Mouse (Mus musculus): ENCODE results near the gene Hsdl2. TPM values are rescaled to one million over a fixed set of nuclear protein-coding genes. Genes with fewer than 3 reads are reported as not detected.

Gene Hsdl2
- polyA plus RNA-seq, 1 experiment from 2014 or later, result 17.5 TPM

DNA sequence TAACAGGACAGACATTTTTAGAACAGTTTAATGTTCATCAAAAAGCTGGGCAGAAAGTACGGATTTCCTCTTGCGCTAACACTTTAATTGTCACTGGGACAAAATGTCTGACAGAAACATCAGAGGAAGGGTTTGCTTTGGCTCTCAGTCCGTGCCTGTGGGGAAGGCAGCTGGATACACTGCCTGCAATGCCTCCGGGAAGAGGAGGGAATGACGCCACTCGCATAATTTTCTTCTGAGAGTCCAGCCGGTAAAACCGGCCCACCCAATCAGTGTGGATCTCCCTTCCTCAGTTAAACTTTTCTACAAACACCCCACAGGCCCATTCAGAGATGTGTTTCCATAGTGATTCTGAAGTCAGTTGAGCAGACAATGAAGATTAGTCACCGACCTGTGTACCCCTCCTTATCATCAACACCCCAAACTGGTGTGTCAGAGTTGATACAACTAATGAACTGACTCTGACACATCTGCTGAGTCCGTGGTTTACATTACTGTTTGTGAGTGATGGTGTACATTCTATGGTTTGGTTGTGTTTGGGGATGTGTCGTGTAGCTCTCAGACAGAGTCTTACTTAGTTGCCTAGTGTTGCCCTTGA is 8.7 kb upstream of the Hsdl2 start:
- no peak overlapping the region for H3K9ac ChIP-seq (ENCODE audit: low read length)
- no peaks in the 10 kb centered on the region for H3K4me1 ChIP-seq (replicated peaks; ENCODE audit: control insufficient read depth, insufficient read depth, low read length)
- H3K4me2 ChIP-seq (ENCODE audit: low read length), result no peak overlapping the region
- no peak for ATAC-seq (replicated peaks; ENCODE audit: low FRiP score, low TSS enrichment, low read depth)
- H3K9me3 ChIP-seq (ENCODE audit: control insufficient read depth, low read length), result no peaks in the 10 kb centered on the region
- WGBS, result 81% methylated on average over 11 of the region's 11 CpGs
- no peak for DNase-seq (ENCODE audit: low spot score)
- no peak overlapping the region for H3K27ac ChIP-seq (ENCODE audit: low read depth)
- no peaks in the 10 kb centered on the region for H3K27me3 ChIP-seq (replicated peaks; ENCODE audit: control insufficient read depth, insufficient read depth, low read length)
- H3K36me3 ChIP-seq (ENCODE audit: control insufficient read depth, insufficient read depth, low read length), result no peaks in the 10 kb centered on the region
- no peak overlapping the region for H3K4me3 ChIP-seq (ENCODE audit: low read depth, low read length)

DNA sequence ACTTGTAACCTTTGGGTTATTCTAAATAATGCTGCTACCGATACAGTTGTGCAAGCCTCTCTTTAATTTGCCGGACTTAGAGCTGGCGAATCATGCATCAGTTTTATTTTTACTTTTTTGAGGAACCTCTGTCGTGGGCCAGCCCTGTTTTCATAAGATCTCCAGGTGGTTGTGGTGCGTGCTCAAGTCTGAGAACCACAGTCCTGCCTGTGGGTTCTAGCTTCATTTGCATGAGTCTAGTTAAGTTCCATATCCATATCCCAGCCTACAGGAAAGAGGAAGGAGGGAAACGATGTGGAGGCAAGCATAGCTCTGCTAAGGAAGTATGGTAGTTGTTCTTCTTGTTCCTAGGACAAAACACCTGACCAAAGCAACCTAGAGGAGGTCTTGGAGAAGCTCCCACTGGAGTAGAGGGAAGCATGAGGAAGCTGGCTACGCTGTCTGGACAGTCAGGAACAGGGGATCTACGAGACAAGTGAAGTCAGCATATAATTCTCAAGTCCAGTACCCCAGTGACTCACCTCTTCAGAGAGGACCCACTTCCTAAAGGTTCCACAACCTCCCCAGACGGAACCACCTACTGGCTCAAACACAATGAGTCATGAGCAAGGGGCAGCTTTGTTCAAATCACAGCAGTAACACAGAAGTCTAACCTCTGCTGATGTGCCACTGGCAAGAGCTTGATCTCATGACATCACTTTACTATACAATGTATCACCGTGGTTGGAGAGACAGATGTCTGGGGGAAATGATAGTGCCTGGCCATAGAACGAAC is 6.0 kb upstream of the Hsdl2 start:
- 88% methylated on average over 11 of the region's 11 CpGs for WGBS
- no peak overlapping the region for H3K9ac ChIP-seq (ENCODE audit: low read length)
- no peak overlapping the region for H3K4me2 ChIP-seq (ENCODE audit: low read length)
- H3K4me1 ChIP-seq (replicated peaks; ENCODE audit: control insufficient read depth, insufficient read depth, low read length), result peaks cover 5% of the 10 kb centered on the region; the same call in 1 of the 2 replicates
- H3K27ac ChIP-seq (ENCODE audit: low read depth), result no peak overlapping the region
- DNase-seq (ENCODE audit: low spot score) (no peak), ATAC-seq (replicated peaks; ENCODE audit: low FRiP score, low TSS enrichment, low read depth) (no peak)
- no peaks in the 10 kb centered on the region for H3K36me3 ChIP-seq (ENCODE audit: control insufficient read depth, insufficient read depth, low read length)
- no peaks in the 10 kb centered on the region for H3K9me3 ChIP-seq (ENCODE audit: control insufficient read depth, low read length)
- no peak overlapping the region for H3K4me3 ChIP-seq (ENCODE audit: low read depth, low read length)
- no peaks in the 10 kb centered on the region for H3K27me3 ChIP-seq (replicated peaks; ENCODE audit: control insufficient read depth, insufficient read depth, low read length)

DNA sequence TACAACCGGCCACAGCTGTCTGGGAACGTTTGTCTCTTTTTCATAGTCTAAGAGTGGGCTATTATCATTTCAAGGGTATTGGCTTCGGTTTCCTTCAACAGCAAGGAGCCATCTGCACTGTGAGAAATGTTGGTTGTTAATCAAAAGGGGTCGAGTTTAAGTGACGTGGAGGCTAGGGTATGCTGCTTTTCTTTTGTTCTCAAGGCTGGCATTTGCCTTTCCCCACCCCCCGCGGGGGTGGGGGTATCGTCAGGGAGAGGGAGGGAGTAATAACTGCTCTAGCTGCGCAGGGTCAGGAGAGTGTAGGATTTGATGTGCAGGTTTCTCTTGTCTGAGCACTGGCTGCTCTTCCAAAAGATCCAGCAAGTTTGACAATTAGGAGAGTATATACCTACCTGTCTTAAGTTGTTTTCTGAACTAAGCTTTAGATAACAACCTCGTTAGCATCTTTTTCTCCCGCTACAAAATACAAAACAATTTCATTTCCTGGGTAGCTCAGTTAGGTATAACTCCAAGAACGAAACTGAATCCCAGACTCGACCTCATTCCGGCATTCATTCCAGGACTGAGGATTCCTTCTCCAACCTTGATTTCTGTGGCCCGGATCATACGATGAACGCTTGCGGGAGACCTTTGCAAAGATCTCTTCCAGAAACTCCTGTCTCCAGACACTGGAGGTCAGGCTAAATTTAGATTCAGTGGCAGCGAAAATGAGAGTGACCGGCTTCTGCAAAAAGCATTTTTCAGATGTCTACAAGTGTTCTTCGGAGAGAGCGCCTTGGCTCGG is 675 bp upstream of the Hsdl2 start:
- peak overlapping the region; percentile 91 for H3K4me2 ChIP-seq (ENCODE audit: low read length)
- H3K4me1 ChIP-seq (replicated peaks; ENCODE audit: control insufficient read depth, insufficient read depth, low read length), result peaks cover 12% of the 10 kb centered on the region; the same call in 1 of the 2 replicates
- no peaks in the 10 kb centered on the region for H3K27me3 ChIP-seq (replicated peaks; ENCODE audit: control insufficient read depth, insufficient read depth, low read length)
- DNase-seq (ENCODE audit: low spot score) (peak; percentile 73), ATAC-seq (replicated peaks; ENCODE audit: low FRiP score, low TSS enrichment, low read depth) (peak; percentile 30; the same call in 1 of the 2 replicates)
- no peaks in the 10 kb centered on the region for H3K9me3 ChIP-seq (ENCODE audit: control insufficient read depth, low read length)
- peak overlapping the region; percentile 66 for H3K27ac ChIP-seq (ENCODE audit: low read depth)
- no peaks in the 10 kb centered on the region for H3K36me3 ChIP-seq (ENCODE audit: control insufficient read depth, insufficient read depth, low read length)
- H3K9ac ChIP-seq (ENCODE audit: low read length), result peak overlapping the region; percentile 50
- H3K4me3 ChIP-seq (ENCODE audit: low read depth, low read length), result peak overlapping the region; percentile 54
- WGBS, result under 1% methylated on average over 23 of the region's 23 CpGs

DNA sequence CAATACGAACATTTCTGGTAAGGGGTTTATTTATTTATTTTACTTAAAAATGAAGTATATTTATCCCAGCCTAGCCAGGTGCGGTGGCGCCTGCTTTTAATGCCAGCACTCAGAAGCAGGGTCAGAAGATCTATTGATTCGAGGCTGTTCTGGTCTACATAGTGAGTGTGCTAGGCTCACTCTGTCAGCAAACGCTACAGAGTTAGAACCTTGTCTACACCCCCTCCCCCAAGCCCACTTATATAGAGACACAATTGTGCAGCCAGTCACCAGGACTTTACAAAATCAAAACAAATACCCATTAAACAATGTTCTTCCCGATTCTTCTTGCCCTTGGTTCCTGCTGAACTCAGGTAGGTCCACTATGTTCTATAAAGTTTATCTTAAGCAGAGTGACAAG is 823 bp downstream of the Hsdl2 start:
- Histone ChIP-seq H3K4me1 (replicated peaks; ENCODE audit: control insufficient read depth, insufficient read depth, low read length) (peaks cover 12% of the 10 kb centered on the region; the same call in 1 of the 2 replicates), H3K9me3 (ENCODE audit: control insufficient read depth, low read length) (no peaks in the 10 kb centered on the region), H3K27ac (ENCODE audit: low read depth) (no peak overlapping the region), H3K4me2 (ENCODE audit: low read length) (peak overlapping the region; percentile 91), H3K4me3 (ENCODE audit: low read depth, low read length) (peak overlapping the region; percentile 54), H3K9ac (ENCODE audit: low read length) (peak overlapping the region; percentile 50), H3K36me3 (ENCODE audit: control insufficient read depth, insufficient read depth, low read length) (no peaks in the 10 kb centered on the region), H3K27me3 (replicated peaks; ENCODE audit: control insufficient read depth, insufficient read depth, low read length) (no peaks in the 10 kb centered on the region)
- ATAC-seq (replicated peaks; ENCODE audit: low FRiP score, low TSS enrichment, low read depth) (no peak), DNase-seq (ENCODE audit: low spot score) (no peak)
- WGBS, result 22% methylated on average over 6 of the region's 6 CpGs

DNA sequence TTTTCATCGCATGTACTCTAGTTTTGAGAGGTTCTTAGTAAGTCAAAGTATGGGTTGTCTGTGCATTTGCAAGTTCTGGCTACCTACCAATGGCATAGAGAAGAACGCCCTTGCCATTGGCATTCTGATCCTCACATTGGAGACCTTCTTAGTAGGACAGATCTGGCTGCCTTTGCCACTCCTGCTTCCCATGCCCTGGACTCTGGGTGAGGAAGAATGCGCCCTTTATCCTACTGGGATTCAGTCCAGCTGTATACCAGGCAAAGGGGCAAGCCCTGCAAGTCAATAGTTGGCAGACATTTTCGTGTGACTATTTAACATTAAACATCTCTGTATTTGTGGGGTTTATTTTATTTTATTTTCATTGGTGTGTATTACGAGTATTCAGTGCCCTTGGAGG is 3.7 kb downstream of the Hsdl2 start:
- ATAC-seq (replicated peaks; ENCODE audit: low FRiP score, low TSS enrichment, low read depth), result no peak
- Histone ChIP-seq H3K36me3 (ENCODE audit: control insufficient read depth, insufficient read depth, low read length) (no peaks in the 10 kb centered on the region), H3K9me3 (ENCODE audit: control insufficient read depth, low read length) (no peaks in the 10 kb centered on the region), H3K27ac (ENCODE audit: low read depth) (no peak overlapping the region), H3K9ac (ENCODE audit: low read length) (no peak overlapping the region), H3K4me1 (replicated peaks; ENCODE audit: control insufficient read depth, insufficient read depth, low read length) (peaks cover 10% of the 10 kb centered on the region; the same call in 1 of the 2 replicates), H3K27me3 (replicated peaks; ENCODE audit: control insufficient read depth, insufficient read depth, low read length) (no peaks in the 10 kb centered on the region), H3K4me2 (ENCODE audit: low read length) (no peak overlapping the region), H3K4me3 (ENCODE audit: low read depth, low read length) (no peak overlapping the region)
- WGBS, result 83% methylated on average over 5 of the region's 5 CpGs
- no peak for DNase-seq (ENCODE audit: low spot score)

DNA sequence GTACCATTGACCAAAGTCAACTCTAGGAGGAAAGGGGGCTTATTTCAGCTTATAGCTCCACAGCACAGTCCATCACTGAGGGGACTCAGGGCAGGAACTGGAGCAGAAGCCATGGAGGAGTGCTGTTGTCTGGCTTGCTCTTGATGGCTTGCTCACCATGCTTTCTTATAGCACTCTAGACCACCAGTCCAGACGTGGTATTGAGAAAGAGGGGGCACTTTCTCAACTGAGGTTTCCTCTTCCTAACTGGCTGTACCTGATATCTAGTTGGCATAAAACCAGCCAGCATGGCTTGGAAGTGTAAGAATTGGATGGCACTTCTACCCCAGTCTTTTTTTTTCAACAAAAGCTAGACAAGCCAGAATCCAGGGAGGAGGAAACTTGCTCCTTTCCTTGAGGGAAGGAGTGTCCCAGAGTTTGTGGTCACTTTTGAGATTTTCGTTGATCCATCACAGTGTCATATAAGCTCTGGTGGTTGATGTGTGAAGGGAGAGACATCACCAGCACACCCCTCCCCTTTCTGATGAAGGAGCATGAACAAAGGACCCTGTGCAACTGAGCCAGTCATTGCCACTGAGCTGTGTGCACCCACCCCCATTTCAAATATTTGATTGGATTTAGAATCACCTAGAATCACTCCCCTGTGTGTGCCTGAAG is 6.0 kb downstream of the Hsdl2 start:
- Histone ChIP-seq H3K4me1 (replicated peaks; ENCODE audit: control insufficient read depth, insufficient read depth, low read length) (no peaks in the 10 kb centered on the region), H3K36me3 (ENCODE audit: control insufficient read depth, insufficient read depth, low read length) (no peaks in the 10 kb centered on the region), H3K27me3 (replicated peaks; ENCODE audit: control insufficient read depth, insufficient read depth, low read length) (no peaks in the 10 kb centered on the region), H3K9me3 (ENCODE audit: control insufficient read depth, low read length) (no peaks in the 10 kb centered on the region), H3K27ac (ENCODE audit: low read depth) (no peak overlapping the region), H3K4me3 (ENCODE audit: low read depth, low read length) (no peak overlapping the region), H3K9ac (ENCODE audit: low read length) (no peak overlapping the region), H3K4me2 (ENCODE audit: low read length) (no peak overlapping the region)
- no peak for ATAC-seq (replicated peaks; ENCODE audit: low FRiP score, low TSS enrichment, low read depth)
- WGBS, result 86% methylated on average over 2 of the region's 2 CpGs
- DNase-seq (ENCODE audit: low spot score), result no peak

DNA sequence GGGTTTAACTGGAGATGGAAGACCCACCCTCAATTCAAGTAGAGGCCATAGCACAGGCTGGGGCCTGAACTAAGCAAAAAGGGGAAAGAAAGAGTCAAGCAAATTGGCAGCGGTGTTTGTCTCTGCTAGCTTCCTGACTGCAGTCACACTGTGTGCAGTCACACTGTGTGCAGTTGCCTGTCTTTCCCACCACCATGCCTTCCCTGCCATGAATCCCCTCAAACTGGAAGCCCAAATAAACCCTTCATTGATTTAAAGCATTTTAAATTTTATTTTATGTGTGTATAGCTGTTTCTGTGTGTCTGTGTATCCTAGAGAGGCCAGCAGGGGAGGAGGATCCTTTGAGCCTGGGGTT is 6.5 kb downstream of the Hsdl2 start:
- no peak overlapping the region for H3K27ac ChIP-seq (ENCODE audit: low read depth)
- H3K27me3 ChIP-seq (replicated peaks; ENCODE audit: control insufficient read depth, insufficient read depth, low read length), result no peaks in the 10 kb centered on the region
- no peak overlapping the region for H3K9ac ChIP-seq (ENCODE audit: low read length)
- no peak for ATAC-seq (replicated peaks; ENCODE audit: low FRiP score, low TSS enrichment, low read depth)
- no peak overlapping the region for H3K4me3 ChIP-seq (ENCODE audit: low read depth, low read length)
- no peaks in the 10 kb centered on the region for H3K36me3 ChIP-seq (ENCODE audit: control insufficient read depth, insufficient read depth, low read length)
- no peak for DNase-seq (ENCODE audit: low spot score)
- no peaks in the 10 kb centered on the region for H3K9me3 ChIP-seq (ENCODE audit: control insufficient read depth, low read length)
- WGBS, result 90% methylated on average over 1 of the region's 1 CpGs
- no peak overlapping the region for H3K4me2 ChIP-seq (ENCODE audit: low read length)
- no peaks in the 10 kb centered on the region for H3K4me1 ChIP-seq (replicated peaks; ENCODE audit: control insufficient read depth, insufficient read depth, low read length)

DNA sequence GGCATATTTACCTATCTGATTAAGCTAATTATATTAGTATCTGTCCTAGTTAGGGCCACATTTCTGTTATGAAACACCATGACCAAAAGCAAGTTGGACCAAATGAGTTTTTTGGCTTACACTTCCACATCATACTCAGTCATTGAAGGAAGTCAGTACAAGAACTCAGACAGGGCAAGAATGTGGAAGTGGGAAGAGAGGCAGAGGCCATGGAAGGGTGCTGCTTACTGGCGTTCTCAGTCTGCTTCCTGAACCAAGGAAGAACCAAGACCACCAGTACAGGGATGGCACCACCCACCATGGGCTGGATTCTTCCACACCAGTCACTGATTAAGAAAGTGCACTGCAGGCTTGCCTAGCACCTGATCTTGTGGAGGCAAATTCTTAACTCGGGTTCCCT is 13.3 kb downstream of the Hsdl2 start:
- no peak for ATAC-seq (replicated peaks; ENCODE audit: low FRiP score, low TSS enrichment, low read depth)
- 81% methylated on average over 2 of the region's 2 CpGs for WGBS
- H3K9ac ChIP-seq (ENCODE audit: low read length), result no peak overlapping the region
- no peaks in the 10 kb centered on the region for H3K9me3 ChIP-seq (ENCODE audit: control insufficient read depth, low read length)
- DNase-seq (ENCODE audit: low spot score), result no peak
- H3K27me3 ChIP-seq (replicated peaks; ENCODE audit: control insufficient read depth, insufficient read depth, low read length), result no peaks in the 10 kb centered on the region
- no peak overlapping the region for H3K4me3 ChIP-seq (ENCODE audit: low read depth, low read length)
- no peak overlapping the region for H3K27ac ChIP-seq (ENCODE audit: low read depth)
- H3K36me3 ChIP-seq (ENCODE audit: control insufficient read depth, insufficient read depth, low read length), result no peaks in the 10 kb centered on the region; the same call in 1 of the 2 replicates
- no peak overlapping the region for H3K4me2 ChIP-seq (ENCODE audit: low read length)
- no peaks in the 10 kb centered on the region for H3K4me1 ChIP-seq (replicated peaks; ENCODE audit: control insufficient read depth, insufficient read depth, low read length)

Data from intestine, embryonic 14.5 days (tissue).